ENCODE assay signal across 24 mouse cellular contexts in genomic region chr9:109050674-109050997, GRCm38 (mm10). TPM values are rescaled to one million over a fixed set of nuclear protein-coding genes. Genes with fewer than 3 reads are reported as not detected.
DNase-seq lines count a peak whose midpoint lies in the region; ATAC-seq and TF ChIP-seq lines count a peak whose summit lies in the region.
"Had no signal": no experiment of that assay in that cellular context is flagged by ENCODE, and none has a peak within 500 bp of the region (broad histone marks: within the 10 kb centered on the region; RNA-seq: fewer than 3 reads in every experiment).

No protein-coding gene starts in this region.

- no peaks in the 10 kb centered on the region for H3K36me3 ChIP-seq in hindbrain, postnatal 0 days (ENCODE audit: insufficient read depth, low read length)
- no peaks in the 10 kb centered on the region for H3K36me3 ChIP-seq in hindbrain, embryonic 13.5 days
- H3K36me3 ChIP-seq: forebrain, embryonic 12.5 days; forebrain, embryonic 15.5 days; hindbrain, embryonic 12.5 days had no signal

- no peaks in the 10 kb centered on the region for H3K27me3 ChIP-seq in hindbrain, postnatal 0 days (ENCODE audit: insufficient read depth, low read length)
- no peaks in the 10 kb centered on the region for H3K27me3 ChIP-seq in hindbrain, embryonic 13.5 days
- H3K27me3 ChIP-seq: embryonic facial prominence, embryonic 13.5 days; forebrain, embryonic 12.5 days; forebrain, embryonic 15.5 days; heart, embryonic 13.5 days; hindbrain, embryonic 12.5 days had no signal

- no peak overlapping the region for H3K4me2 ChIP-seq in hindbrain, postnatal 0 days (ENCODE audit: low read depth, low read length)
- no peak overlapping the region for H3K4me2 ChIP-seq in hindbrain, embryonic 13.5 days
- H3K4me2 ChIP-seq: embryonic facial prominence, embryonic 13.5 days; forebrain, embryonic 12.5 days; forebrain, embryonic 15.5 days; heart, embryonic 13.5 days; hindbrain, embryonic 12.5 days had no signal

- H3K4me1 ChIP-seq in hindbrain, postnatal 0 days (ENCODE audit: insufficient read depth, low read length) = peaks cover 8% of the 10 kb centered on the region
- H3K4me1 ChIP-seq in hindbrain, embryonic 13.5 days (replicated peaks) = peaks cover 11% of the 10 kb centered on the region
- peaks cover 5% of the 10 kb centered on the region for H3K4me1 ChIP-seq in bone marrow, adult 2 months (ENCODE audit: control insufficient read depth, insufficient read depth, low read length)

- no peak for TF ChIP-seq CTCF in hindbrain, postnatal 0 days (IDR thresholded peaks at IDR 0.05; ENCODE audit: low read depth)
- no peak for TF ChIP-seq CTCF in bone marrow, adult 2 months (IDR thresholded peaks at IDR 0.05; ENCODE audit: control insufficient read depth, insufficient read depth, low read length)

- no peak for TF ChIP-seq POLR2A in bone marrow, adult 2 months (IDR thresholded peaks at IDR 0.05; ENCODE audit: borderline replicate concordance, control insufficient read depth, low read depth, low read length)

- DNase-seq in hindbrain, postnatal 0 days (ENCODE audit: low spot score) = no peak
- DNase-seq in spleen, postnatal 36 days (ENCODE audit: low spot score in 2 of 2) = peak; percentile 22 to 30
- no peak for DNase-seq in spleen, postnatal 4 days (ENCODE audit: low spot score in 2 of 2)
- peak; percentile 79 for DNase-seq in A20 (ENCODE audit: low read depth, low spot score)
- DNase-seq in cerebellum, adult 18-20 months = no peak
- no peak for DNase-seq in gastrocnemius, postnatal 14 days
- DNase-seq: adrenal gland, adult 8-10 months; adrenal gland, postnatal 25 days; cerebellum, adult 11 months; cerebellum, adult 8-10 months; cerebellum, postnatal 10 days; cerebellum, postnatal 36 days; embryo, embryonic 11 days; gastrocnemius, postnatal 10 days had no signal

- no peak overlapping the region for H3K27ac ChIP-seq in hindbrain, postnatal 0 days
- no peak overlapping the region for H3K27ac ChIP-seq in hindbrain, embryonic 13.5 days
- H3K27ac ChIP-seq in bone marrow, adult 2 months (ENCODE audit: control insufficient read depth, insufficient read depth, low read depth, low read length, poor library complexity) = peak overlapping the region; percentile 69
- H3K27ac ChIP-seq: embryonic facial prominence, embryonic 10.5 days; embryonic facial prominence, embryonic 13.5 days; forebrain, embryonic 12.5 days; forebrain, embryonic 15.5 days; heart, embryonic 13.5 days; hindbrain, embryonic 12.5 days had no signal

- H3K4me3 ChIP-seq in hindbrain, postnatal 0 days (ENCODE audit: low read length) = no peak overlapping the region
- no peak overlapping the region for H3K4me3 ChIP-seq in hindbrain, embryonic 13.5 days
- H3K4me3 ChIP-seq in bone marrow, adult 2 months (replicated peaks; ENCODE audit: control insufficient read depth, low read depth, low read length) = peak overlapping the region; percentile 21
- H3K4me3 ChIP-seq: embryonic facial prominence, embryonic 10.5 days; embryonic facial prominence, embryonic 13.5 days; erythroblast, embryonic 14.5 days; forebrain, embryonic 12.5 days; forebrain, embryonic 15.5 days; heart, embryonic 13.5 days; hindbrain, embryonic 12.5 days had no signal

- 0 out of 2 replicates have a peak overlapping the region, but pooled peaks have one; percentile 13 for H3K9ac ChIP-seq in hindbrain, postnatal 0 days (replicated peaks; ENCODE audit: low read length)
- H3K9ac ChIP-seq in hindbrain, embryonic 13.5 days = no peak overlapping the region
- H3K9ac ChIP-seq: embryonic facial prominence, embryonic 13.5 days; forebrain, embryonic 12.5 days; forebrain, embryonic 15.5 days; heart, embryonic 13.5 days; hindbrain, embryonic 12.5 days had no signal

- no peak for ATAC-seq in hindbrain, postnatal 0 days
- no peak for ATAC-seq in hindbrain, embryonic 13.5 days (ENCODE audit: low FRiP score)
- ATAC-seq: forebrain, embryonic 15.5 days; hindbrain, embryonic 16.5 days had no signal

- intact Hi-C loops in gastrocnemius, postnatal 14 days (cut with DNase I; ENCODE audit: low total_unique reads) = no loop called here

- no peaks in the 10 kb centered on the region for H3K9me3 ChIP-seq in hindbrain, postnatal 0 days (ENCODE audit: low read length)
- no peaks in the 10 kb centered on the region for H3K9me3 ChIP-seq in hindbrain, embryonic 13.5 days
- H3K9me3 ChIP-seq: embryonic facial prominence, embryonic 10.5 days; embryonic facial prominence, embryonic 13.5 days; forebrain, embryonic 12.5 days; forebrain, embryonic 15.5 days; heart, embryonic 13.5 days; hindbrain, embryonic 12.5 days had no signal

- WGBS in hindbrain, postnatal 0 days = 82% methylated on average over 3 of the region's 3 CpGs
- WGBS in hindbrain, embryonic 13.5 days = 90% methylated on average over 3 of the region's 3 CpGs
- 15% methylated on average over 3 of the region's 3 CpGs for WGBS in bone marrow, adult 2 months

RNA-seq across cellular contexts. Expression of gene Trex1, which starts 8.9 kb away (rescaled TPM):
- 20.1 and 32.6 TPM in 2 replicates for total RNA-seq in hindbrain, postnatal 0 days (2014; rRNA removed)
- 14.3 and 14.4 TPM in 2 replicates for polyA plus RNA-seq in hindbrain, postnatal 0 days (2015; fragmentation: Nextera tagmentation; extraction: Ambion mirVana)
- polyA plus RNA-seq in hindbrain, embryonic 13.5 days (2015; fragmentation: Nextera tagmentation; extraction: Ambion mirVana) = 12.9 and 15.2 TPM in 2 replicates
- polyA plus RNA-seq in bone marrow, adult 2 months (2011; ENCODE audit: insufficient read depth, insufficient read length, low replicate concordance, missing spikeins) = 10.1 and 19.5 TPM in 2 replicates
- total RNA-seq in gastrocnemius, postnatal 14 days (2021) = 10 to 100 TPM; 10.7 to 11.4 TPM

RNA-seq across cellular contexts. Expression of gene Shisa5, which starts 12.3 kb away (rescaled TPM):
- total RNA-seq in hindbrain, postnatal 0 days (2014; rRNA removed) = 77.8 and 90.6 TPM in 2 replicates
- polyA plus RNA-seq in hindbrain, postnatal 0 days (2015; fragmentation: Nextera tagmentation; extraction: Ambion mirVana) = 74.5 and 77.6 TPM in 2 replicates
- polyA plus RNA-seq in hindbrain, embryonic 13.5 days (2015; fragmentation: Nextera tagmentation; extraction: Ambion mirVana) = 64.6 and 66.2 TPM in 2 replicates
- 69.2 and 133 TPM in 2 replicates for polyA plus RNA-seq in bone marrow, adult 2 months (2011; ENCODE audit: insufficient read depth, insufficient read length, low replicate concordance, missing spikeins)
- 10 to 100 TPM; 24.4 to 26.3 TPM for total RNA-seq in gastrocnemius, postnatal 14 days (2021)

RNA-seq across cellular contexts. Expression of gene Atrip, which starts 23.3 kb away (rescaled TPM):
- total RNA-seq in hindbrain, postnatal 0 days (2014; rRNA removed) = 39.5 and 52.3 TPM in 2 replicates
- polyA plus RNA-seq in hindbrain, postnatal 0 days (2015; fragmentation: Nextera tagmentation; extraction: Ambion mirVana) = 30.6 and 32.2 TPM in 2 replicates
- polyA plus RNA-seq in hindbrain, embryonic 13.5 days (2015; fragmentation: Nextera tagmentation; extraction: Ambion mirVana) = 27.8 and 32.4 TPM in 2 replicates
- 5.8 and 10.2 TPM in 2 replicates for polyA plus RNA-seq in bone marrow, adult 2 months (2011; ENCODE audit: insufficient read depth, insufficient read length, low replicate concordance, missing spikeins)
- 1 to 10 TPM; 7.4 to 7.5 TPM for total RNA-seq in gastrocnemius, postnatal 14 days (2021)

RNA-seq across cellular contexts. Expression of gene Ccdc51, which starts 31.7 kb away (rescaled TPM):
- 7.8 and 8.4 TPM in 2 replicates for total RNA-seq in hindbrain, postnatal 0 days (2014; rRNA removed)
- 5.1 and 6.7 TPM in 2 replicates for polyA plus RNA-seq in hindbrain, postnatal 0 days (2015; fragmentation: Nextera tagmentation; extraction: Ambion mirVana)
- polyA plus RNA-seq in hindbrain, embryonic 13.5 days (2015; fragmentation: Nextera tagmentation; extraction: Ambion mirVana) = 14.6 and 14.7 TPM in 2 replicates
- polyA plus RNA-seq in bone marrow, adult 2 months (2011; ENCODE audit: insufficient read depth, insufficient read length, low replicate concordance, missing spikeins) = 3.4 and 6.0 TPM in 2 replicates
- 1 to 10 TPM; 7.3 to 7.8 TPM for total RNA-seq in gastrocnemius, postnatal 14 days (2021)

RNA-seq across cellular contexts. Expression of gene Tma7, which starts 31.8 kb away (rescaled TPM):
- total RNA-seq in hindbrain, postnatal 0 days (2014; rRNA removed) = 56.2 and 73.8 TPM in 2 replicates
- polyA plus RNA-seq in hindbrain, postnatal 0 days (2015; fragmentation: Nextera tagmentation; extraction: Ambion mirVana) = 764 and 779 TPM in 2 replicates
- 741 and 764 TPM in 2 replicates for polyA plus RNA-seq in hindbrain, embryonic 13.5 days (2015; fragmentation: Nextera tagmentation; extraction: Ambion mirVana)
- 206 and 254 TPM in 2 replicates for polyA plus RNA-seq in bone marrow, adult 2 months (2011; ENCODE audit: insufficient read depth, insufficient read length, low replicate concordance, missing spikeins)
- 100 to 1,000 TPM; 184 to 190 TPM for total RNA-seq in gastrocnemius, postnatal 14 days (2021)

Comparison
In these comparisons a context has a peak if more than half of its experiments do, and no peak if none do; other contexts are left out.
1. DNase-seq: peak in spleen, postnatal 36 days (2 of 2) and A20 (single experiment); none in hindbrain, postnatal 0 days (single experiment), spleen, postnatal 4 days (0 of 2), cerebellum, adult 18-20 months (0 of 2) and gastrocnemius, postnatal 14 days (single experiment).